Mouse (Mus musculus) left cerebral cortex, postnatal 4 days (tissue): ENCODE measurements at regions not wholly inside any gene's neighbourhood (a gene's known extent, or its start where the extent isn't known, plus 50 kb on each side); places are given as distances from the start of the nearest gene placed in this dataset.

Experiments used
- DNase-seq: peaks from one replicate; pipeline ENCODE4 v3.0.0-alpha.2; 2022
- intact Hi-C: fragments of 180-260 bp; cut with DNase I; formaldehyde crosslinking; loops from one replicate; pipeline ENCODE4 v1.15.1; 2025

DNA sequence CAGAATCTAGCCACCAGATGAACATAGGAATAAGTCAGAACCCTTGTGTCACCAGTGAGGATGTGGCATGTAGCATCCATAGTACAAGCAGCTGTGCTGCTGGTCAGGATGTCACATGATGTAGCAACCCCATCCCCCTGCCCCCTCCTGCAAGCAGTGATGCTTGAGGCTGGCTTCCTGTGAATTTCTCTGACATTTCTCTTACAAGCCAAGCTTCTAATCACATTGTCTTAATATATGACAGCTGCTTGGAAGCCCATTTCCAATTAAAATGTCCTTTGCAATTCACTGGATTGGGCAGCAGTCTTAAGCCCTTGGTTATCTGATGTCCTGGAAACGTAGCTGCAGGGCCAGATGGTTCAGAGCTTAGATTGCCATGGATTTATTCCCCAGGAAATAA, 114.8 kb downstream of the Diras2 start:
- peak; percentile 50 for DNase-seq
- intact Hi-C loops: no loop called here

DNA sequence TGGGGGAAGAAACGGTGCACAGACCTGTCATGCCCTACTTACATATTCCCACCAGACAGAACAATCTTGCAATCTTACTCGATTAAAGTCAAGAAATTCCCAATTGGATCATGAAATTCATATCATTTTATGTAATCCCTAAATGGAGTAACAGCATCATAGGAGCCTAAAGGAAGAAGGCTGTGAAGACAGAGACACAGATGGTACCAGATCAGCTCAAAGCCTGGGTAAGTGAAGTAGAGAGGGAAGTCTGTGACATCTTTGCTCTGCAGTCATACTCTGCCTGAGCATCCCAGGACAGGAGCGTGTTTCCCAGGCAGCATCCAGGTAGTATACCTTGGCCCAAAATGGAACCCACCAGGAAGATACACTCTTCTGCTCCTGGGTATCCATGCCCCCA, 108.6 kb downstream of the Diras2 start:
- DNase-seq: no peak
- intact Hi-C loops: no loop called here

DNA sequence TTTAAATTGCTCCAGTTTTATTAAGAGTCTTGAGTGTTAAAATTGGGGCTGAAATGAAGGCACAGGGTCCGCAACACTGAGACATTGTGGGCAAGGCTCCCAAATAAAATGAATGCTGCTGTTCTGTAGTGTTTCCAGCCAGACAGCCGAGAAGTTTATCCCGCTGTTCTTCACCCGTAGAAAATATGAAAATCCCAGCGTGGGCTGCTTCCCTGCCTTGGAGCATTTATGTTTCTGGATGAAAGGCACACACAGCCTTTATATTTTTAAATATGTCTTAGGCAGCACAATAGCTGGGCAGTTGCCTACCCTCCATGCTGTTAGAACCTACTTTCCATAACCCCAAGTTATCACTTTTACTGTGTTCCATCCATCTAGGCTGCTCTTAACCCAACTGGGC, 102.6 kb downstream of the Diras2 start:
- no peak for DNase-seq

DNA sequence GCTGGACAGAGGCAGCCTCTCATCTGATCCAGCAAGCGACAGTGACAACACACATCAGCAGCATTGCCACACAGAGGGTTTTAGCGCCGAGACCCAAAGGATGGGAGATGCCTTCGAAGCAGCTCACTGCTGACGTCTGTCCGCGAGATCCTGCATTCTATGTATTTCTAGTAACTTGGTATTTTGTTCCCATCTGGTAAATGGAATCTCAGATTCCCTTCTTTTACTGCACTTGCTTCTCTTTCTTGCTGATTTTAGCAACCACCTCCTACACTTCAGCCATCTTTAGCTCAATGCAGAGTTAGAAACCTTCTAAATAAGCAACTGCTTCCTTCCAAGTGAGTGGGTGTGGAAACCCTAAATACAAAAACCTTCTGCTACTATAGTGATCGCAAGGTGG, 94.3 kb downstream of the Diras2 start:
- DNase-seq: no peak

More for the DNA sequence above, 102.6 kb downstream of the Diras2 start:
- intact Hi-C loops: no loop called here

DNA sequence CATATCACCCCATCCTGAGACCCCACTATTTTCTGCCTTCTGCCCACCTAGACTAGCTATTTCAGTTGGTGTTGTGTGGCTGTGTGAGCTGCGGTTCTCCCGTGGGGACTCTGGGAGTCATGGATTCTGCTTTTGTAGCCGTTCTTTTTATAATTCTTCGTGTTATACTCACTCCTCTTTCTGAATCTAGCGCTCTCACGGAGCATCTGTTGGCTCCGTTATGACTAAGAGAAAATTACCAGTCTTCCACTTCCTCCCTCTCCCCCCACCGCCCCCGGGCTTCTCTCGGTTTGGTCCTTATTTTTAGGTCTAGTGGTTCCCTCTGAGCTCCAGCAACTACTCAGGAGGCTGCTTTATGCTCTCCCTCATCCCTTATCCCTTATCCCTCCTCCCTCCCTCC, 85.6 kb downstream of the Diras2 start:
- intact Hi-C loops: no loop called here

More for the DNA sequence above, 94.3 kb downstream of the Diras2 start:
- intact Hi-C loops: loop anchor here (10.0 kb wide), 1 partner anchor 162 kb away; no protein-coding TSS in a partner anchor

DNA sequence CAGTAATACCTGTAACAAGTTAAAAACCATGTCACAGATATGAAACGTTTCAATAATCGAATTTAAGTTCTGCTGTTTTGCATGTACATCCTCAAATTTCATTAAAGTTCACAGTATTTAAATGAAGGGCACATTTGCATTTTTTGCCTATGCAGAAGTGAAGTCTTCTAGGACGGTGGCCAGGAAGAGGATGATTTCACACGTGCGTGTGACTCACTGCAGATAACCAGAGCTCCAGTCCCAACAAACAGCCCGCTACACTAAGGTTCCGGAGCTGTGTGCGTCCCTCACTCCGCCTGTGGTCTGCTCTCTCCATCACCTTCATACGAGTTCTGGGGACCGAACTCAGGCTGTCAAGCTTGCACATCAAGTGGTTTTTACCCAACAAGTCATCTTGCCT, 82.2 kb downstream of the Diras2 start:
- no peak for DNase-seq
- intact Hi-C loops: no loop called here

More for the DNA sequence above, 85.6 kb downstream of the Diras2 start:
- no peak for DNase-seq

DNA sequence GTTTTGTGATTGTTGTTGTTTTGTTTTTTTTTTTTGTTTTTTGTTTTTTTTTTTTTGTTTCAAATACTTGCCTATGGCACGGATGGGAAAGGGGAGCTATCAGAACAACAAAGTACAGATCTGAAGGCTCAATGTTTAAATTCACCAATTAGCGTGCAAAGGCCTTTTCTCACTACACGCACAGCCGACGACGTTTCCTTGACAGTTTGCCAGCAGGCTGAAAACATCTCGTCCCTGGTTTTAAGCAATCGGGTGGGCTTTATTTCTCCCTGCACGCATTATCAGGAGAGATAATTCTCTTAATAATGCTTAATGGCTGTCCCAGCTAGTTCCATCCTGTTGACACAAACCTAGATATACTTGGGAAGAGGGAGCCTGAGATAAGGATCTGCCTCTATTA, 79.6 kb downstream of the Diras2 start:
- DNase-seq: no peak
- intact Hi-C loops: no loop called here

DNA sequence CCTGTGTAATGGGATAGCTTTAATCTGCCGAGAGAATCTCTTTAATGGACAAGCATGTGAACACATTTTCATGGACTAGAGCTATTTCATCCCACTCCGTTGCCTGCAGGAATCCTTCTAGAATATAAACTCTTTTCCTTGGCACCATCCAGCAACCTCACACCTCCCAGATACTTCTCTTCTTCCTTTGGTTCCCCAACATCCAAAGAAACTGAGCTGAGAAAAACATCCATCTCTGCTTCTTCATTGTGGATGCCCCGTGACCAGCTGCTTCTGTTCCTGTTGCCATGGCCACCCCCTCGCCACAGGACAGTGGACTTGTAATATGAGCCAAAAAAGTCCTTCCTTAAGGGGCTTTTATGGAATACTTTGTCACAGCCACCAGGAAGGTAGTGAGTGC, 78.8 kb downstream of the Diras2 start:
- peak; percentile 63 for DNase-seq
- intact Hi-C loops: no loop called here
